1 mouse cellular context compared by ENCODE assay signal in genomic region chr1:183344886-183345816, GRCm38 (mm10).
TF ChIP-seq lines count a peak whose summit lies in the region.

No protein-coding gene starts in this region.

TF ChIP-seq in CH12.LX, 34 proteins besides CTCF, POLR2A, EP300 and RAD21 (continued from another document):
- TF ChIP-seq SIN3A (IDR thresholded peaks at IDR 0.05; ENCODE audit: low read length), result peak; percentile 89
- no peak for TF ChIP-seq JUN (IDR thresholded peaks at IDR 0.05; ENCODE audit: insufficient read depth, low read depth, low read length)
- TF ChIP-seq KAT2A (IDR thresholded peaks at IDR 0.05; ENCODE audit: insufficient replicate concordance, low read length), result peak; percentile 50; the same call in 1 of the 2 replicates
- 0 out of 2 replicates have a peak, but pooled peaks have one; percentile 22 for TF ChIP-seq CHD1 (IDR thresholded peaks at IDR 0.05; ENCODE audit: low read depth, low read length)
- no peak for TF ChIP-seq MAX (IDR thresholded peaks at IDR 0.05; ENCODE audit: low read length)
- peak; percentile 2; the same call in 1 of the 2 replicates for TF ChIP-seq TCF12 (IDR thresholded peaks at IDR 0.05; ENCODE audit: low read depth, low read length)
- TF ChIP-seq NELFE (IDR thresholded peaks at IDR 0.05; ENCODE audit: low read depth, low read length), result peak; percentile 54; the same call in 1 of the 2 replicates
- no peak for TF ChIP-seq SMC3 (IDR thresholded peaks at IDR 0.05; ENCODE audit: low read depth, low read length)
- TF ChIP-seq HCFC1 (IDR thresholded peaks at IDR 0.05; ENCODE audit: low read depth, low read length), result peak; percentile 84
- TF ChIP-seq JUND (conservative IDR thresholded peaks at IDR 0.05; ENCODE audit: low read depth, low read length), result no peak
- no peak for TF ChIP-seq MYC (IDR thresholded peaks at IDR 0.05; ENCODE audit: low read depth, low read length)
- no peak for TF ChIP-seq ETS1 (conservative IDR thresholded peaks at IDR 0.05; ENCODE audit: low read depth, low read length)
- no peak for TF ChIP-seq USF1 (IDR thresholded peaks at IDR 0.05; ENCODE audit: low read depth, low read length)
- peak; percentile 20; the same call in 1 of the 2 replicates for TF ChIP-seq ZMIZ1 (IDR thresholded peaks at IDR 0.05; ENCODE audit: low read depth, low read length)
- peak; percentile 96 for TF ChIP-seq ELF1 (IDR thresholded peaks at IDR 0.05; ENCODE audit: low read depth, low read length)
- no peak for TF ChIP-seq USF2 (conservative IDR thresholded peaks at IDR 0.05; ENCODE audit: low read depth, low read length)
- no peak for TF ChIP-seq BHLHE40 (IDR thresholded peaks at IDR 0.05; ENCODE audit: low read depth, low read length)
- no peak; the same call in 1 of the 2 replicates for TF ChIP-seq GABPA (IDR thresholded peaks at IDR 0.05; ENCODE audit: insufficient replicate concordance, low read depth, low read length)
- TF ChIP-seq MXI1 (IDR thresholded peaks at IDR 0.05; ENCODE audit: low read depth, low read length), result peak; percentile 82
